Mouse (Mus musculus): ENCODE data around the gene Ccl21a. TPM values are rescaled to one million over a fixed set of nuclear protein-coding genes. Genes with fewer than 3 reads are reported as not detected.
"Not testable (repeated sequence)": the region's sequence is repeated elsewhere in the genome, so short reads cannot be mapped to it uniquely, and the experiment has no call there.

Ccl21a gene
- 55.6 and 55.8 TPM in 2 replicates for polyA plus RNA-seq (2014; fragmentation: Nextera tagmentation; extraction: Ambion mirVana)

DNA sequence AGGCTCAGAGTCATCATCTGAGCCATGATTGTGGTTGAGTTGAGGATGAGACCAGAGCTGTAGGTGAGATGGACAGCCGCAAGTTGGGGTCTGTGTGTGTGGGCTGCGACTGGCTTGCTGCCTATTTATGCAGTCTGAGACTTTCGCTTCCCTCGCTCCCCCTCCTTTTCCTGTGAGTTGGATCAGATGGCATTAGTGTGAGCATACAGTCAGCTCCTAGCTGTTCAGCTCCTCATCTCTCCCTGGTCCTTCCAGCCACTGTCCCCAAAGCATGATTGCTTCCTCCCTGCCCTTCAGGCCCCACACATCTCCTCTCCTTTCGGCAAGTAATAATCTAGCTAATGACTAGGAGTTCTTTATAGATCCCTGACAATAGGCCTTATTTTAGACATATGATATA, at the start of gene Ccl21a:
Gene Ccl21a (minus strand): TSS at position 101 of the 400 bp plus-strand sequence.
- not testable (repeated sequence) for H3K4me2 ChIP-seq (replicated peaks; ENCODE audit: low read depth, low read length); H3K9me3 ChIP-seq (ENCODE audit: control insufficient read depth, low read depth, low read length); H3K4me3 ChIP-seq (ENCODE audit: low read depth, low read length); H3K36me3 ChIP-seq (ENCODE audit: control insufficient read depth, insufficient read depth, low read length); ATAC-seq (ENCODE audit: insufficient number of reproducible peaks, insufficient read depth, low FRiP score, low read depth); H3K27ac ChIP-seq (ENCODE audit: low read length); H3K27me3 ChIP-seq (ENCODE audit: control insufficient read depth, insufficient read depth, low read length); H3K9ac ChIP-seq (replicated peaks; ENCODE audit: low read depth, low read length); H3K4me1 ChIP-seq (ENCODE audit: control insufficient read depth, insufficient read depth, low read length)
- WGBS = no CpG with 5 or more reads among the region's 5 CpGs

DNA sequence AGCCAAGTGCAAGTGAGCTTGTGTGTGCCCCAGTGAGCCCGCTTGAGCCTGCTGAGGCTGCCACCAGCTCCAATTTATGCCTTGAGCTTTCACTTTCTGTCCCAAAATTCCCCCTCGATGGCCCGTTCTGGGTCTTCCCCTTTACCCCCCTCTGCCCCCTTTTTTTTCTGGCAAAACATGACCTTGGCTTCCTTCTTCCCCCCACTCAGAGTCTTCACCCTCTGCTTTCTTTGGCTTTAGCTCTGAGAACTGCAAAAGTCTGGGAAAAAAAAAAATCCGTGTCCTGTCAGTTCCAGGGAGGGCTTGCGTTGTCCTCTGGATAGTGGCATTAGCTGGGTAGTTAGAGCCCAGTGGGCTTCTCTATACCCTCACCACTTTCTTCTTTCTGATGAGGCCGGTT, 17.3 kb downstream of the Ccl21a start, which contains the start of gene Ccl19:
Gene Ccl19 (minus strand): TSS at position 101 of the 400 bp plus-strand sequence.
- H3K36me3 ChIP-seq (ENCODE audit: control insufficient read depth, insufficient read depth, low read length); H3K27me3 ChIP-seq (ENCODE audit: control insufficient read depth, insufficient read depth, low read length); H3K4me1 ChIP-seq (ENCODE audit: control insufficient read depth, insufficient read depth, low read length); H3K9me3 ChIP-seq (ENCODE audit: control insufficient read depth, low read depth, low read length); ATAC-seq (ENCODE audit: insufficient number of reproducible peaks, insufficient read depth, low FRiP score, low read depth); H3K4me3 ChIP-seq (ENCODE audit: low read depth, low read length); H3K4me2 ChIP-seq (replicated peaks; ENCODE audit: low read depth, low read length); H3K27ac ChIP-seq (ENCODE audit: low read length); H3K9ac ChIP-seq (replicated peaks; ENCODE audit: low read depth, low read length): not testable (repeated sequence)
- no CpG with 5 or more reads among the region's 6 CpGs for WGBS

DNA sequence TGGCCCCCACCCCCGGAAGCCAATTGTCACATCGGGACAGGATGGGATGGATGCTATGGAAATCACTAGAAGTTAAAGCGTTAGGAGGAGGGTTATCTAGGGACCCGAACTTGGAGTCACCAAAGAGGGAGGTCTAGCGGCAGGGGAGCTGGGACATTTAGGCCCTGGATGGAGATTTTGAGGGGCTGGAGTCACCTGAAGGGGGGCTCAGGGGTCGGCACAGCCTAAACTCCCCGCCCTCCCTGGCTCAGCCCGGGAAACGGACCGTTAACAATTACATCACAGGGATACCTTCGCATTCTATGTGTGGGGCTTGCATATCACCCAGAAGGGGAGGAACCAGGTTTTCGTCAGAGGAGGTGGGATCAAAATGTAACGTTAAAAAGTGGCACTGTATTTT, 38.5 kb downstream of the Ccl21a start, which contains the start of gene 4930578G10Rik:
Gene 4930578G10Rik (plus strand): TSS at position 301 of the 400 bp plus-strand sequence.
- no CpG with 5 or more reads among the region's 13 CpGs for WGBS
- H3K9ac ChIP-seq (replicated peaks; ENCODE audit: low read depth, low read length); H3K4me3 ChIP-seq (ENCODE audit: low read depth, low read length); ATAC-seq (ENCODE audit: insufficient number of reproducible peaks, insufficient read depth, low FRiP score, low read depth); H3K4me1 ChIP-seq (ENCODE audit: control insufficient read depth, insufficient read depth, low read length); H3K36me3 ChIP-seq (ENCODE audit: control insufficient read depth, insufficient read depth, low read length); H3K27ac ChIP-seq (ENCODE audit: low read length); H3K4me2 ChIP-seq (replicated peaks; ENCODE audit: low read depth, low read length); H3K9me3 ChIP-seq (ENCODE audit: control insufficient read depth, low read depth, low read length); H3K27me3 ChIP-seq (ENCODE audit: control insufficient read depth, insufficient read depth, low read length): not testable (repeated sequence)

Other genes starting within 250 kb of the Ccl21a start
- gene Fam205a2, start 245.8 kb downstream of the Ccl21a start, polyA plus RNA-seq (2014; fragmentation: Nextera tagmentation; extraction: Ambion mirVana) = 0.18 TPM in 1 of 2 replicates, not detected in the other
- 0.75 TPM in 1 of 2 replicates, not detected in the other for gene Gm10591, start 161.8 kb downstream of the Ccl21a start, polyA plus RNA-seq (2014; fragmentation: Nextera tagmentation; extraction: Ambion mirVana)
- gene Gm2564, start 144.3 kb downstream of the Ccl21a start, polyA plus RNA-seq (2014; fragmentation: Nextera tagmentation; extraction: Ambion mirVana) = not detected in 2 replicates
- gene Ccl27b, start 118.7 kb downstream of the Ccl21a start, polyA plus RNA-seq (2014; fragmentation: Nextera tagmentation; extraction: Ambion mirVana) = not detected in 2 replicates
- gene Il11ra2, start 112.1 kb downstream of the Ccl21a start, polyA plus RNA-seq (2014; fragmentation: Nextera tagmentation; extraction: Ambion mirVana) = not detected in 2 replicates
- gene 4930578G10Rik, start 38.4 kb downstream of the Ccl21a start, polyA plus RNA-seq (2014; fragmentation: Nextera tagmentation; extraction: Ambion mirVana) = 0.51 TPM in 1 of 2 replicates, not detected in the other
- gene Ccl19, start 17.4 kb downstream of the Ccl21a start, polyA plus RNA-seq (2014; fragmentation: Nextera tagmentation; extraction: Ambion mirVana) = not detected in 2 replicates
- gene Fam205a1, start 79.9 kb upstream of the Ccl21a start, polyA plus RNA-seq (2014; fragmentation: Nextera tagmentation; extraction: Ambion mirVana) = 0.10 TPM in 1 of 2 replicates, not detected in the other
- gene Gm12394, start 82.8 kb upstream of the Ccl21a start, polyA plus RNA-seq (2014; fragmentation: Nextera tagmentation; extraction: Ambion mirVana) = 0.17 TPM in 1 of 2 replicates, not detected in the other
- 0.63 and 1.4 TPM in 2 replicates for gene Fam205c, start 100.2 kb upstream of the Ccl21a start, polyA plus RNA-seq (2014; fragmentation: Nextera tagmentation; extraction: Ambion mirVana)
- gene Phf24, start 142.7 kb upstream of the Ccl21a start, polyA plus RNA-seq (2014; fragmentation: Nextera tagmentation; extraction: Ambion mirVana) = 2.6 and 3.1 TPM in 2 replicates
- 10.0 and 11.0 TPM in 2 replicates for gene Dnajb5, start 175.8 kb upstream of the Ccl21a start, polyA plus RNA-seq (2014; fragmentation: Nextera tagmentation; extraction: Ambion mirVana)
- gene 1700022I11Rik, start 195.6 kb upstream of the Ccl21a start, polyA plus RNA-seq (2014; fragmentation: Nextera tagmentation; extraction: Ambion mirVana) = 0.22 and 0.97 TPM in 2 replicates
- gene Vcp, start 226.5 kb upstream of the Ccl21a start, polyA plus RNA-seq (2014; fragmentation: Nextera tagmentation; extraction: Ambion mirVana) = 473 and 500 TPM in 2 replicates
- 15.6 and 16.6 TPM in 2 replicates for gene Fancg, start 236.5 kb upstream of the Ccl21a start, polyA plus RNA-seq (2014; fragmentation: Nextera tagmentation; extraction: Ambion mirVana)

All from stomach, embryonic 14.5 days (tissue).